Mouse (Mus musculus) urinary bladder, adult 18-20 months (tissue): ENCODE measurements around the gene Fam163a.

Experiments
- DNase-seq, 2 experiments: peaks; one replicate each; pipeline ENCODE4 v3.0.0; 2022; ENCODE audit warnings: low spot score in 2 of 2, mixed read lengths in 2 of 2

The Fam163a gene

DNA sequence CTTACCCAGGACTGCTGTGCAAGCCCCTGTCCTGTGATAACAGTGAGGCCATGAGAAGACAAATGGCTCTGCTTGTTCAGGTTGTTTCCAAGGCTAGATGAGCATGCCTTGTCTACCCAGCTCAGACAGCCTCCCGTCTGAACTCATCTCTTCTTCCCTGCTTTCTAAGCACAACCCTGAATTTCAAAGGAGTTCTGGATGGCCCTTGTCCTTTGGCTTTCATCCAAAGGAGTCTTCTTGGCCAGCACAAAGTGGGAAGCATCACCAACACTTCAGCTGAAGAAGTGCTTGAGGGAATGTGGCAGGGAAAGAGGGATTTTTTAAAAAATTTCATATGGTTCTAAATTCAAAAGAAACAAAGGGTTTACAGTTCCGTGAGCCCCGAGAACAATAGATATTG, 3.8 kb downstream of the Fam163a start:
- no peak for DNase-seq

DNA sequence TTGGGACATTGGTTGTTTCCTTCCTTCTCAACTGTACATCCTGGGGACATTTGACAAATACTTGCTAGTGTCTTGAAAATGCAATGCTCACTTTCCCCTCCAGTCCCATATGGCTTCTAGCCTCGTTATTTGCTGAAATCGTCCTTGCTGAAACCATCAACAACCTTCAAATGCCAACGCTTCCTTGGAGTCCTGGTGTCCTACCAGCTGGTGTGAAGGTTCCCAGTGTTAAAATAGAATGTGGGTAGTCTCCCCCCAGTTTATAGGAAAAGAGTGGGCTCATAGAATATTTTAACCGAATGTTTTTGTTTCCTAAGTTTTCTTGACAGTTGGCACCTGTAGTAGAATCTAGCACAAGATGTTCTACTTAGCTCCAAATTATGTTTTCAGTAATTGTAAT, 7.2 kb downstream of the Fam163a start:
- DNase-seq: no peak

DNA sequence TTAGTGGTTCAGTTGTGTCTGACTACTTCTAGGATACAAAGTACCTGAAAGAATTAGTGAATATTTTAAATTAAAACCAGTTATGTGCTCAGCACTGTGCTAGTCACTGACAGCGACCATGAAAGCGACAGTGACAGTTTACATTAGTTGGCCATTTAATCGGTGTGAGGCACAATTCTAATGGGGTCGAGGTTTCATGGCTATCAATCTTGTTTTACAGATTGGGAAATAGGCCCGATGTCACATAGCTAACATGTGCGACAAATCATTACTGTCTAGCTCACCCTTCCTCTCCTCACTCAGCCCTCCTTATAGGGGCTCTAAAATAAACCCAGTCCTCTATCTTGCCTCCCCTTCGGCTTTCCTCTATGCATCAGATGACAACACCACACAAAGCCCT, 11.5 kb downstream of the Fam163a start:
- no peak for DNase-seq

DNA sequence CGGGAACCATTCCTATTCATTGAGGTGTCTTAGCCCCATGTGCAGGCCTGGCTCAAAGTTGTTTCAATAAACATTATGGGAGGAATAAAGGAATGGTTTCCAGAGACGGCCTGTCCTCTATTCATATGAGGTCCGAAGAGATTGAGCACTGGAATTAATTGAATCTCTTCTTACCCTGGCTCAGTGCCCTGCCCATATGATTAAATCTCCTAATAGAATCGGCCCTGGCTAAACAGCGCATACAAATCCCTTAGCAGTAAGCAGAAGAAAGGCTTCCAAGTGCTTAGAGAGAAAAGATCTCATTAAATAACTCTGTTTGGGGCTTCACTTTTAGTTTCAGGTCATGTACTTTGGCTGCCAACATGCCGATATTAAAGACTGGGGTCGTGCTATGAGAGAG, 12.0 kb downstream of the Fam163a start:
- no peak for DNase-seq

DNA sequence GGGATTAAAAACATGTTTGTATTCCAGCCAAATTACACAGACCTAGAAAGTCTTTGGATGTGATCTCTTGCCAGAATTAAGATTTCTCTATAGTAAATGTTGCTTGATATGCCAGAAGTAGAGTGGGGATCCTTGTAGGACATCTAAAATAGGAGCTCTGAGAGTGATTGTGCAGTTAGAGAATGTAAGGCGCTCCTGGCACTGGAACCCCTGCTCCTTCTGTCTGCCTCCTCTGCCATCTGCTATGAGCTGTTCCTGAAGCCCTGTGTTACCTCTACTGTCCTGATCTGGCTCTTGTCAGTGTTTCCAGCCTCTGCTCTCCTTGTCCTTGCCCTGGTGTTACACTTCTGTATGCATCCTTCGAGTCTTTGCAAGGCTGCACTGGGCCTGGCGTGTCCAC, 18.2 kb downstream of the Fam163a start:
- DNase-seq: no peak

DNA sequence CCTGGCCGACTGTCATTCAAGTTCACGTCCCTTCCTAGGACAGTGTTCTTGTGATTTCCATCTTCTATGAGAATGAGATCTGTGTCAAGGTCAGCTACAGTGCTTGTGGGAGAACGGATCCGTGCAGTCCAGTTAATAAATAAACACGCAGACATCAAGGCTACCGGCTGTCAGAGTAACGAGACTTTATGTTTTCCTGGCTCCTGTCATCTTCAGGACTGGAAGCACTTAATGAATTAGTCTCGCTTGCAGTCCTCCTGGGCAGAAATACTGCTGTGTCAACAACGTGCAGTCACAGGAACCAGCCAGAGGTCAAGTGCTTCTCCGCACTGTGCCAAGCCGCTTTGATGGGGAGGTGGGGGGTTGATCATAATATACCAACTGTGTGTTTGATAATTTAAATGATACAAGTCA, 20.7 kb downstream of the Fam163a start:
- no peak for DNase-seq

DNA sequence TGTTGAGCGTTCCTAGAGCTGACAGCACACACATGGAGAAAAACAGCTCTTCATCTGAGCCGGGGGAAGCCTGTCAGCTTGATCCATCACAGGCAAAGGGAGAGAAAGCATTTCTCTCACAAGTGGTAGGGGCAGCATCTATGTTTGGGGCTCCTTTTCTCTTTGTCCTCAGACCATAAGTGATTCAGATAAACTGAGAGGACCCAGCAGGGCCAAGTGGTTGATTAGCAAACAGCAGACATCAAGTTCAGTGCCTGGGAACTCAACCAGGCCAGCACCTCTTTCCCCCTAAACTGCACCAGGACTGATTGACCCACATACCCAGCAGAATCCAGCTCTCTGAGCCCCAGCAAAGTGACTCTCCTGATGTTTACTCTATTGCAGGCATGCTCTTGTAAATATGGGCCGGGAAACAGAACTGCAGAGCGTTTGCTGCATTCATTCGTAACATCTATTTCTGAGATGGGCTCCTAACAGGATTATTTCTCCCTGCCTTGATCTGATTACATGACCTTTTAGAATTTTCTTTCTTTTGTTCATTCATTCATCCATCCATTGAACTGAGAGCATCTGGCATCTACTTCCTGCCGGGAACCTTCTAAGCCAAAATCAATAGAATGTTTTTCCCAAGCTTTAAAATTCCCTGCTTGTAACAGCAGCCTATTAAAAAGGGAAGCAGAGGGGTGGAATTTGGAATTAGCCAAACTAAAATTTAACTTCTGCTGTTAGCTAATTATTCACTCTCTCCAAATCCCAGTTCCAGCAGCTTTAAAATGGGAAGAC, 21.5 kb downstream of the Fam163a start:
- DNase-seq: no peak

DNA sequence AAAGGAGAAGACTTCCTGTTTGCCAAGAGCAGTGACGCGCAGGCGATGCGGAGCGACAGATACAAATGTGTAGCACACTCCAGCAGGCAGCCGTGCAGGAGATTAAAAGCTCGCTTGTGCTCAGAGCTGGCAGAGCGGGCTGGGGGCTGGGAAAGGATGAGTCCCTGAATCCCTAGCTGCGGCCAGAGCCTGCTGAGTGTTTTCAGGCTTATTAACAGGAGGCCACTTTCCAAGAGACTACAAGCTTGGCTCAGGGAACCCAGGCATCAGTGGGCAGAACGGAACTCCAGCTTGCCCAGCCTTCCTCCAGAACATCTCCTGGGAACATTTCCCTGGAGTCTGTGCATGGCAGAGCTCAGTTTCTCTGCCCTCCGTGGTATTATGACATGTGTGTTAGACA, 25.0 kb downstream of the Fam163a start:
- DNase-seq: no peak

DNA sequence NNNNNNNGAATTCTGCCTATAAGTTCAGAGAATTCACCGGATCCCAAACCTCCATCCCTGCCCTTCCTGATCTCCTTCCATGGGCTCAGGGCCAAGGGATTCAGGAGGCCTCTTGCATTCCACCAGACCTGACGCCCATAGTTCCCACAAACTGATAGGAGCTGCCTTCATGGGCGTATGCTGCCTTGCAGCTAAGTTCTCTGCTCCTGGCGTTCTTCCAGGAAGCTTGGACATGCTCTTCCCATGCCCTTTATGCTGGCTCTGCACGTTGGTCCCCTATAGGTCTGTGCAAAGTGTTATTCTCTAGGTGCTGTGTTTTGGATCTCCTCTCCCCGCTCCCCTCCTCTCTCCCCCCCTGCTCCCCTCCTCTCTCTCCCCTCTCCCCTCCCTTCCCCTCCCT, 36.1 kb downstream of the Fam163a start:
- no peak for DNase-seq

DNA sequence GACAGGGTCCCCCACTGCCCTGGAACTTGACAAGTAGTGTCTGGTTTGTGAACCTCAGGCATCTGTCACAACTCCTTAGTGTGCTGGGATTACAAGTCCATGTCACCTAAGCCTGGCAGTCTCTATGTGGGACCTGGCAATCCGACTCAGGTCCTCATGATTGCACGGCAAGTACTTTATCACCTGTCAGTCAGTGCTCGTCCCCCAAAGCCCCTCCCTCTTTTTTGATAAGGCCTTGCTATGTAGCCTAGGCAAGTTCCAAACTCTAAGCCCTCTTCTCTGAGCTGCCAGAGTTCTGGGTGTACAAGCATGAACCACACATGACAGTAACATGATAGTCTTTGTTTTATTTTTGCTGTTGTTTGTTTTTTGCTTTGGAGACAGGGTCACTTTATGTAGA, 88.1 kb downstream of the Fam163a start:
- DNase-seq: no peak

DNA sequence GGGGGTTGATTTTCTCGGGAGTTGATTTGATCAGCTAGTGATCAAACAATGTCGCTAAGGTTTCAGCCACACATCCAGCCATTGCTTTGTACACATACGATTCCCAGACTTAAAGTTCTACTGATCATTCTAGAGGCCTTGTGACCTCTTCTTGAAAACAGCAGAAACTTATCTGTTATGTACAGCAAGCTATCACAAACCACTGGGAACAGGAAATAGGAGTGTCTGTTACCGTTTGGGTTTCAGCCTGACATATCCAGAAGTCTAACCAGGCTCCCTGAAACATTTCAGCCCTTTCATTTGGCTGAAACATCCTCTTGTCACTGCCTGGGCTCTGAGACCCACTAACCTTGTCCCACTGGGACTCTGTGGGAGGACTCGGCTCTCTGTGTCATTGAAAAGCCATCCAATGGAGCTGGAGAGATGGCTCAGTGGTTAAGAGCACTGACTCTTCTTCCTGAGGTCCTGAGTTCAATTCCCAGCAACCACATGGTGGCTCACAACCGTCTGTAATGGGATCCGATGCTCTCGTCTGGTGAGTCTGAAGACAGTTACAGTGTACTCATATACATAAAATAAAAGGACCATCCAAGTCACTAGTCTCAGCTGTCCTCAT, 90.8 kb downstream of the Fam163a start:
- no peak for DNase-seq

DNA sequence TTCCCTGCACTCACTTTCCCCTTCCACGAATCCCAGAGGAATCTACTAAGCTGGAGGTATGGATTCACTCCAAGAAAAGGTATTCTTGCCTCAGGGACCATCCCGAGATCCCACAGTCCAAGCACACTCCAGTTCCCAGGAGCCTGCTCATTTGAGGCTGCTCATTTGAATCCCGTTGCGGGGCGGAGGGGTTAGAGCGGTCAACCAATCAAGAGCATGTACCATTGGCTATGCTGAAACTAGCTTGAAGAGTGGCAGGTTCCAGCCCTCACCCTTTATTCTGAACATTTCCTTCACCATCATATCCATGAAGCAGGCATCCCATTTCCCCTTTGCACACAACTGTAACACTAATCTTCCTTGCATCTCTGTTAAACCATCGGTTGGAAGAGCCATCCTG, 92.7 kb downstream of the Fam163a start:
- DNase-seq: no peak

DNA sequence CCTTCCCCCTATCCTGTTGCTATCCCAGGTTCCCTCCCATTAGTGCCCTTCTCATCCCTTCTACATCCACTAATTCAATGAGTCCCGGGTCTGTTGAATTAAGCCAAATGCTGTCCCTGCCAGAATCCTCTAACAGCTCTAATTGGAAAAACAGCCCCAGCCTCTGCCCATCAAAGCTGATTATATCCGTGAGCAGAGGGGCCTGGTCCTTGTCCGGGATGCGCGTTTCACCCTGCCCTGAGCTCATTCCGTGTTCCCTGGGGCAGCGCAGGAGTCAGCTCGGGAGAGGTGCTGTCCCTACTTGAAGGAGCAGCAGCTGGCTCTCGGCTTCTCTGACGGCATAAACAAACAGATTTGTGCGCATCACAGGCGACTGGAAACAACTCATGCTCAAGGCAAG, 93.1 kb downstream of the Fam163a start:
- DNase-seq: no peak

DNA sequence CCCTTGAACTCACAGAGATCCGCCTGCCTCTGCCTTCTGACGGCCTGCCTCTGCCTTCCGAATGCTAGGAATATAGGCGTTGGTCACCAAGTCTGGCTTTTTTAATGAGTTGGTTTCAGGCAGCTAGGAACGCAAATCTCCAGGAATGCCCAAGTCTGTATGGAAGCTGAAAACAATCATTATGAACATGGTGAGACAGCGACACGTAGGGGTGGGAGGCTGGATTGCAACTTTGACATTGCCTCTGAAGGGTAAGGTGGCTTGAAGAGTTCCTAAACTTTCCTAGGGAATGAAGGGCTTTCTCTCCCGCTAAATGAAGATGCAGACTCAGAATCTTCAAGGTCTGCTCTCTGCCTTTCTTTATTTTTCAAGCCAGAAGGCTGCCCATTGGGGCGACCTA, 93.7 kb downstream of the Fam163a start:
- no peak for DNase-seq

DNA sequence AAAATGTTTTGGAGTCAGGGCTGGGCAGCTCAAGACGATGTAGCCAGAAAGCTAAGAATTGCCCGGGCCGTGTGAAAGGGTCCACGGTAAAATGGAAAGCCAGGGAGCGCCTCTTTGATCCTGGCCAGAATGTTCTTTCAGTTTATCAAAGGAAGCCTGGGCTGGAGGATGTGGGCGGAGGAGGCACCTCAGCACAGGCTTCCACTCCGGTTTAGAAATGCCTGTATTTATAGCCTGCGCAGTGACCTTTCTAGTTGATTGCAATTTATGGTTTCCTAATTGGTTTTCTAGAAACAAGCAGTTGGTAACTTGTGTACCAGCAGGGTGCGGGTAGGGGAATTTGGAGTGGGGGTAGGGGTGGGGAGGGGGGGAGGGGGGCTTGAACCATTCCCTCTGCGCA, 96.4 kb downstream of the Fam163a start:
- DNase-seq: no peak

DNA sequence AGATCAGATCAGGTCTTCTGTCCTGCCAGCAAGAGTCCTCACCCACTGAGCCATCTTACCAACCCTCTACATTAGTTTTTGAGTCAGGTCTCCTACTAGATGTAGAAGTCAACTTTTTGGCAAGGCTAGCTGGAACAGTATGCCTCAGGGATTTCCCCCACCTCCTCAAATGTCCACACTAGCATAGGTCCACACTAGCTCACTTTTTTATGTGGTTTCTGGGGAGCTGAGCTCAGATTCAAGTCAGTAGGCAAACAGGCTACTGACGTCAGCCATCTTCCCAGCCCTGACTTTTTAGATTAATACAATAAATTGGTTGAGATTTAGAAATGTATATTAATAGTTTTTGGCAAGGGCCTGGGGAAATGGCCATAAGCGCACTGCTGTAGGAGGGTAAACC, 97.4 kb downstream of the Fam163a start:
- no peak for DNase-seq

DNA sequence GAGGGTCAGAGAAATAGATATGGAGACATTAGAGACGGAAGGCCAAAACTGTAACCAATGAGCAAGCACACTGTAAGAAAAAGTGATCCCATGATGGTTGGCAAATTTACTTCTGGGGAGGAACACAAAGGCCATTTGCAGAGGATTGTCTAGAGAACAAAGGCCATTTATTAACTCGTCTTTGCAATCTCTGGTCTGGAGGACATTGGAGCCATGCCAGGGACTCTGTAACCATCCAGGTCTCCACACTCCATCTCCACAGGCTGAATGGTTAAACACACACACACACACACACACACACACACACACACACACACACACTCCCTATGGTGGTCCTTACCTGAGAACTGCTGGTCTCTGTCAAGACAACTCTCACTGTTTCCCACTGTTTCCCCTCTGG, 99.4 kb downstream of the Fam163a start:
- DNase-seq: no peak

DNA sequence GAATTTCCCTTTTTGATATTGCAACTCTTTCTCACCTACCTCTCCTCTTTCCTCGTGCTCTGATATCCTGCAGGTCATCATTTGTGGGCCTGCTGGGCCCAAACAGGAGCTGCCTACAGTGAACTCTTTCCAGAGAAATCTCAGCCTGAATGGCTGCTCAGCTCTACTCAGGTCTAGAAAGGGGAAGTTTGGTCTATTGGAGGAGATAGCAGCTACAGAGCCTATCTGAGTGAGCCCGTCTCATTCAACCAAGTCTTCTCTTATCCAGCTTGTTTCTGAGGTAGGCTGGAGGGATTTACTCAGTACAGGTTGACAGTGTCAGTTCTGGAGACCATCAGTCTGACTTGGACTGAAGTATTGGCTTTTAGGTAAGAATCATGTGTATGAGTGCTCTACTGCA, 101.1 kb downstream of the Fam163a start:
- DNase-seq: no peak

DNA sequence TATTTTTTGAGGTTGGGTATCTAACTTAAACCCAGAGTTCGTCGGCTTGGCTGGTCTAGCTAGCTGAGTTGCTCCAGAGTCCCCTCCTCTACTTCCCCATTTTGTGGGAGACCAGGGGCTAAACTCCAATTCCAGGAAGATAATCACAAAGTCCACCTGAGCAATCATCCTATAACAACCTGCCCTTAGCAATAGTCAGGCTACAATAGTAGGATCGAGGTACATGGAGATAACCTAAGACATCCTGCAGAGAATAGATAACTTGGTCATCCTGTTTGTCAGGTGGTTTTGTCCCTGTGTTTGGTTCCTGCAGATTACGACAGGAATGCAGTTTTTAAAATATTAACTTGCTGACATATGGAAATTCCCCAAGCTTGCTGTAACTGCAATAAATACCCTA, 113.0 kb downstream of the Fam163a start:
- DNase-seq: no peak

DNA sequence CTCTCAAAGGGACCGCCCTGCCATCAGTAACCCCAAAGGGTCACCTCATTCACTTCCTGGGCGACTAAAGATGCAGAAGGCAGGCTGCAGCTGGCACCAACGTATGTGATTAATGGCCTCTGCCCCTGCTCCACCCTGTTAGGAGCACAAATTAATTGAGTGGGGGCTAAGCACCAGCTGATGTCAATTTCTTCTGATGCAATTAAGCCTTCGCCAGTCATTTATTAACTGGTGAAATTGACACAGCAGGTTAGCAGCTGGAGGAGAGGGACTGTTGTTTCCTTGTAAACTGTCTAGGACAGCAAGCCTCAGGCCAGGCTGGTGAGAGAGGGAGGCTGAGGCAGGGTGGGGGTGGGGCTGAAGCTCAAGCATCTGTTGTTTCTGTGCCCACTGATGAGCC, 114.8 kb downstream of the Fam163a start:
- DNase-seq: no peak

DNA sequence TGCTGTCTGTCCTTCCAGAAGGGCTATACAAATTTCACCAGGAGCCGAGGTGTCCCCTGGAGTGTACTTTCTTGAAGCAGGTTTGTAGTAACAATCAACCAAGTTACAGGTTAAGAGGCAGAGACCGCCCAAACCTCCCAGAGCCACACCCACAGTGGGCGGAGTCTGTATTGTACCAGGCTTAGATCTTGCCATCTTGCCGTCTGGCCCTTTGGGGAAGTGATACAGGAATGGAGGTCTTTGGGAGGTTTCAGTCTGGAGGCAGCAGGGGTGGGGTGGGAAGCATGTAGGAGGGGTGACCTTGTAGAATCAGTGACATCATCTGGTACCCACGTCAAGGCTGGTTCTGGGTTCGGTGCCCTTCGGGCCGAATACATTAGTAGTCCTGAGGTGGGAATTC, 115.3 kb downstream of the Fam163a start:
- DNase-seq: no peak

DNA sequence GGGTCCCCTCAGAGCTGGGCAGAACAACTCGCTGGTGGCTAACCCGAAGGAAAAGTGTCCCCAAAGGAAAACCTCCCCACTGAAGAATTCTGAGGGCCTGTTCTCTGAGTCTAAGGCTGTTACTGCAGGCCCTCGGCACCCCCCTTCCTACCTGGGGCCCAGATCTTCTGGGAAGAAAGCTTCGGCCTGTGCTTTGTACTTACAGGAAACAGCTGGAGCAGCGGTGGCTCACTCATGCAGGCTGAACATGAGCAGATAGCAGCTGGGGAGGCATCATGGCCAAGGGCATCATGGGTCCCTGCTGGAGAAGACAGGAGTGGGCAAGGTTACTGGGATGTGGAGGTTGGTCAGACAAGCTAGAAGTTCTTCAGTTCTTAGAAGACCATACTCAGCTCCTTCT, 117.2 kb downstream of the Fam163a start:
- DNase-seq: no peak

DNA sequence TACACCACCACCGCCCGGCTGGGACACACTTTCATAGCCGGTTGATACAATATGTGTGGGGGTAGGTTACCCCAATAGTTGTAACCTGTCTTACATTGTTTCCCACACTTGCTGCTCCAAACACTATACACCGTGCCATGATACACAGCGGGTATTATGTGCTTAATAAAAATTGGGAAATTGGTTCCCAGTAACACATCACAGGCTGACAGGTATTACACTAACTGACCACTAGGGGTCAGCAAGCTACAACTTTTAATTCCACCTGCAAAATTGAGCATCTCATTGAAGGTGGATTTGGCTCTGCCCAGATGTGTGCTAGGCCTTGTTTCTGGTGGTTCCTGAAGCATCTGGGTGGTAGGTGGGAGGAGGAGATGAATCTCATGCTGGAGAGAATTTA, 119.1 kb downstream of the Fam163a start:
- no peak for DNase-seq

DNA sequence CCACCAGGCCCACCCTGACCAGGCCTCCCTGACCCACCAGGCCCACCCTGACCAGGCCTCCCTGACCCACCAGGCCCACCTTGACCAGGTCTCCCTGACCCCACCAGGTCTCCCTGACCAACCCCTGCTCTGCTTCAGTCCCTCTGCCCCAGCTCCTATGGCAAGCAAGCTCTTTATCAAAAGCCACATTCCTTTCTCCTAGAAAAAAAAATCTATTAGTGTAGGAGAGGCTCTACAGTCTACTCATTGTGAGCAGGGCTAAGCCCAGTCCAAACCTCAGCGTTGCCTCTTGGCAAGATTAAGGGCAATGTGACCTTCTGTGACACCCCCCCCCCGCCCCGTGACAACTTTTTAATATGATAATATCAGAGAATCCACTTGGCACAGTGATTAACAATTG, 120.2 kb downstream of the Fam163a start:
- no peak for DNase-seq
